8 mouse cellular contexts compared by ENCODE assay signal in the genomic region with DNA sequence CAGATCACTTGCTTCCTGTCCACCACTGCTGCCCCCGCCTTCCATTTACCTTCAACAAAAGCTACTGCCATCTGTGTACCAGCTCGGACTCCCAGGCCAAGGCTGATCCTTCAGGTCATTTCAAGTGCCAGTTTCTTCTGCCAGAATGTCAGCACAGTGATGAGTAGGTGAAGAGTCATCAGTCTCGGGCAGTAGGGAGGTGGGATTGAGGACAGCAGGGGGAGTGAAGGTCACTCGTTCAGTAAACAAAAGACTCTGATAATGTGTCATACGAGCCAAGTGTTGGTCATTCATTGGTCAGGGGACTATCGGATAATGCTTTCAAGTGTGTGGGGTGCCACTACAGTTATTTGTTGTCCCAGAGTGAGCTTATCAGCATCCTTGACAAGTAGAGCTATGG.
A peak's percentile ranks its signal among the peaks of the same experiment; 100 is the strongest.
DNase-seq lines count a peak whose midpoint lies in the region; TF ChIP-seq lines count a peak whose summit lies in the region.
"Not testable (repeated sequence)": the region's sequence is repeated elsewhere in the genome, so short reads cannot be mapped to it uniquely, and the experiment has no call there.

No protein-coding gene starts in this region.

- not testable (repeated sequence) for TF ChIP-seq POLR2A in heart, adult 2 months (IDR thresholded peaks at IDR 0.05; ENCODE audit: insufficient read depth, low read depth, low read length)

- H3K9me3 ChIP-seq in heart, embryonic 10.5 days, result not testable (repeated sequence)

- peak overlapping the region; percentile 59 for H3K27ac ChIP-seq in heart, adult 2 months
- not testable (repeated sequence) for H3K27ac ChIP-seq in heart, embryonic 10.5 days

- intact Hi-C loops in heart, adult 2 months (cut with DNase I), result not testable (repeated sequence)
- intact Hi-C loops in heart, postnatal 14 days (cut with DNase I), result loop anchor here (5.0 kb wide), 1 partner anchor 155 kb away; no protein-coding TSS in a partner anchor

- H3K36me3 ChIP-seq in heart, adult 2 months (ENCODE audit: control insufficient read depth, insufficient read depth, low read length); heart, embryonic 10.5 days: not testable (repeated sequence)

- peak; percentile 81 for DNase-seq in adrenal gland, adult 2 months
- peak; percentile 68 for DNase-seq in adrenal gland, postnatal 14 days
- peak; percentile 6 to 7 for DNase-seq in cerebellum, postnatal 10 days
- DNase-seq in heart, adult 2 months, result peak; percentile 29 to 61
- DNase-seq in heart, embryonic 10.5 days (ENCODE audit: low spot score), result peak; percentile 77
- DNase-seq in heart, postnatal 14 days, result peak; percentile 7 to 31
- DNase-seq in heart, postnatal 4 days, result peak; percentile 22
- DNase-seq in ovary, postnatal 36 days (ENCODE audit: low spot score), result peak; percentile 5

- TF ChIP-seq CTCF in heart, adult 2 months (IDR thresholded peaks at IDR 0.05), result not testable (repeated sequence)

- 0 out of 2 replicates have a peak, but pooled peaks have one; percentile 33 for TF ChIP-seq EP300 in heart, adult 2 months (IDR thresholded peaks at IDR 0.05; ENCODE audit: insufficient read depth, low read depth, low read length)

- H3K4me1 ChIP-seq in heart, adult 2 months (ENCODE audit: control insufficient read depth, insufficient read depth, low read length); heart, embryonic 10.5 days: not testable (repeated sequence)

- not testable (repeated sequence) for H3K4me3 ChIP-seq in heart, adult 2 months; heart, embryonic 10.5 days

- 29% methylated on average over 6 of the region's 6 CpGs for WGBS in heart, adult 2 months
- WGBS in heart, embryonic 10.5 days, result 25% methylated on average over 6 of the region's 6 CpGs

- H3K9ac ChIP-seq in heart, adult 2 months (ENCODE audit: low read depth, low read length), result not testable (repeated sequence)

- H3K79me2 ChIP-seq in heart, adult 2 months (replicated peaks; ENCODE audit: control insufficient read depth, insufficient read depth, low read length), result not testable (repeated sequence)

- H3K27me3 ChIP-seq in heart, adult 2 months (ENCODE audit: control insufficient read depth, insufficient read depth, low read length); heart, embryonic 10.5 days (ENCODE audit: insufficient read depth, poor library complexity, severe bottlenecking): not testable (repeated sequence)

Comparison
In these comparisons a context has a peak if more than half of its experiments do, and no peak if none do; other contexts are left out.
1. DNase-seq: peak in every context shown above with its lines; median percentile 81 in adrenal gland, adult 2 months; 77 in heart, embryonic 10.5 days; 68 in adrenal gland, postnatal 14 days; 45 in heart, adult 2 months; 22 in heart, postnatal 4 days; 19 in heart, postnatal 14 days; 6 in cerebellum, postnatal 10 days; 5 in ovary, postnatal 36 days.